Mouse (Mus musculus): ENCODE measurements around the gene Hist1h4c.

- TF ChIP-seq CTCF (IDR thresholded peaks at IDR 0.05) (no peak), EP300 (IDR thresholded peaks at IDR 0.05) (no peak)
Measured at GRCm38 (mm10) chr13:23747892-23748288, 49.6 kb upstream of the Hist1h4c start.

Data from lung, postnatal 0 days (tissue).